In the genomic region with DNA sequence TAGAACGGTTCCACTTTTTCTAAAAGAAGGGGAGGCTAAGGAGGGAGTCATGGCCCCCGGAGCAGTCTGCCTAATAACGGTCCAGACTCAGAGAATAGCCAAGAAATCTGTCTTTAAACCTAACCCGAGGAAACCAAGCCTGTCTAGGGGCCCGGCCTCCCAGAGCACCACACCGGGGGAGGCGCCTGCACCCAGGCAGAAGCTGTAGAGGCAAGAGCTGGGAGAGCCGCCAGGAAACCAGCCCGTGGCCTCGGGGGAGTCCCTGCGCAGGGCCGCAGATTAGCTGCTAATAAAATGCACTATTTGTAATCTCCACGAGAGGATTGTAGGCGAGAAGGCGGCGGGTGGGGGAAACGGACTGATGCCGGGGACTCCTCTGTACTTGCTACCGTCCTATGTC, we compare ENCODE assay signal across 12 mouse cellular contexts. TPM values are rescaled to one million over a fixed set of nuclear protein-coding genes. Genes with fewer than 3 reads are reported as not detected.
DNase-seq lines count a peak whose midpoint lies in the region; ATAC-seq and TF ChIP-seq lines count a peak whose summit lies in the region.
"Had no signal": no experiment of that assay in that cellular context is flagged by ENCODE, and none has a peak within 500 bp of the region (broad histone marks: within the 10 kb centered on the region; RNA-seq: fewer than 3 reads in every experiment).

No protein-coding gene starts in this region.

- DNase-seq in heart, postnatal 0 days (ENCODE audit: low spot score), result no peak
- DNase-seq in adrenal gland, adult 18-20 months (ENCODE audit: low spot score in 2 of 2), result peak; percentile 72 to 81
- DNase-seq in kidney, adult 9 months, result peak; percentile 83
- no peak for DNase-seq in left cerebral cortex, adult 2 months (ENCODE audit: extremely low spot score in 1 of 2, low spot score in 2 of 2)
- no peak for DNase-seq in right cerebral cortex, postnatal 14 days
- DNase-seq: forebrain, postnatal 0 days had no signal

- no peak for TF ChIP-seq CTCF in heart, postnatal 0 days (IDR thresholded peaks at IDR 0.05; ENCODE audit: low read depth)
- no peak for TF ChIP-seq CTCF in left cerebral cortex, adult 2 months (IDR thresholded peaks at IDR 0.05)

- H3K9me3 ChIP-seq in heart, postnatal 0 days (replicated peaks; ENCODE audit: control insufficient read depth, low read length), result no peaks in the 10 kb centered on the region
- no peaks in the 10 kb centered on the region for H3K9me3 ChIP-seq in heart, embryonic 12.5 days (replicated peaks)
- no peaks in the 10 kb centered on the region for H3K9me3 ChIP-seq in neural tube, embryonic 12.5 days
- H3K9me3 ChIP-seq in hindbrain, embryonic 12.5 days (replicated peaks), result no peaks in the 10 kb centered on the region
- H3K9me3 ChIP-seq: limb, embryonic 15.5 days had no signal

- no peaks in the 10 kb centered on the region for H3K36me3 ChIP-seq in heart, postnatal 0 days (replicated peaks; ENCODE audit: control insufficient read depth, insufficient read depth, low read length)
- H3K36me3 ChIP-seq in heart, embryonic 12.5 days, result no peaks in the 10 kb centered on the region
- no peaks in the 10 kb centered on the region for H3K36me3 ChIP-seq in neural tube, embryonic 12.5 days
- H3K36me3 ChIP-seq in hindbrain, embryonic 12.5 days, result no peaks in the 10 kb centered on the region
- H3K36me3 ChIP-seq: limb, embryonic 15.5 days had no signal

- H3K27me3 ChIP-seq in heart, postnatal 0 days (ENCODE audit: control insufficient read depth, insufficient read depth, low read length), result peaks cover 100% of the 10 kb centered on the region
- H3K27me3 ChIP-seq in heart, embryonic 12.5 days (replicated peaks), result peaks cover 96% of the 10 kb centered on the region
- peaks cover 13% of the 10 kb centered on the region for H3K27me3 ChIP-seq in neural tube, embryonic 12.5 days (replicated peaks)
- H3K27me3 ChIP-seq in hindbrain, embryonic 12.5 days, result peaks cover 98% of the 10 kb centered on the region

- peak overlapping the region; percentile 2; the same call in 1 of the 2 replicates for H3K4me3 ChIP-seq in heart, postnatal 0 days (ENCODE audit: low read depth, low read length)
- no peak overlapping the region for H3K4me3 ChIP-seq in heart, embryonic 12.5 days
- H3K4me3 ChIP-seq in neural tube, embryonic 12.5 days, result peak overlapping the region; percentile 95
- no peak overlapping the region for H3K4me3 ChIP-seq in left cerebral cortex, adult 2 months
- H3K4me3 ChIP-seq in hindbrain, embryonic 12.5 days, result no peak overlapping the region
- H3K4me3 ChIP-seq: limb, embryonic 15.5 days had no signal

- H3K4me2 ChIP-seq in heart, postnatal 0 days (ENCODE audit: low read depth, low read length), result no peak overlapping the region
- H3K4me2 ChIP-seq in heart, embryonic 12.5 days, result no peak overlapping the region
- peak overlapping the region; percentile 100 for H3K4me2 ChIP-seq in neural tube, embryonic 12.5 days (replicated peaks)
- no peak overlapping the region for H3K4me2 ChIP-seq in hindbrain, embryonic 12.5 days (replicated peaks)
- H3K4me2 ChIP-seq: limb, embryonic 15.5 days had no signal

- intact Hi-C loops in left cerebral cortex, adult 2 months (cut with DNase I), result loop anchor here (5.0 kb wide), 1 partner anchor 78 kb away; the partner anchor contains the start of gene Hoxb13

- no peak overlapping the region for H3K9ac ChIP-seq in heart, postnatal 0 days (replicated peaks; ENCODE audit: low read depth, low read length)
- H3K9ac ChIP-seq in heart, embryonic 12.5 days, result no peak overlapping the region
- peak overlapping the region; percentile 100 for H3K9ac ChIP-seq in neural tube, embryonic 12.5 days
- H3K9ac ChIP-seq in hindbrain, embryonic 12.5 days, result no peak overlapping the region
- H3K9ac ChIP-seq: forebrain, postnatal 0 days; limb, embryonic 15.5 days had no signal

- H3K27ac ChIP-seq in heart, postnatal 0 days (ENCODE audit: low read depth), result no peak overlapping the region
- no peak overlapping the region for H3K27ac ChIP-seq in heart, embryonic 12.5 days (ENCODE audit: poor library complexity, severe bottlenecking)
- peak overlapping the region; percentile 84 for H3K27ac ChIP-seq in neural tube, embryonic 12.5 days
- no peak overlapping the region for H3K27ac ChIP-seq in left cerebral cortex, adult 2 months
- no peak overlapping the region for H3K27ac ChIP-seq in hindbrain, embryonic 12.5 days
- H3K27ac ChIP-seq: limb, embryonic 15.5 days had no signal

- H3K4me1 ChIP-seq in heart, postnatal 0 days (ENCODE audit: control insufficient read depth, insufficient read depth), result no peaks in the 10 kb centered on the region
- H3K4me1 ChIP-seq in heart, embryonic 12.5 days (replicated peaks), result peaks cover 23% of the 10 kb centered on the region
- peaks cover 67% of the 10 kb centered on the region for H3K4me1 ChIP-seq in neural tube, embryonic 12.5 days
- peaks cover 6% of the 10 kb centered on the region for H3K4me1 ChIP-seq in hindbrain, embryonic 12.5 days

- under 1% methylated on average over 19 of the region's 19 CpGs for WGBS in heart, postnatal 0 days
- 2% methylated on average over 19 of the region's 19 CpGs for WGBS in heart, embryonic 12.5 days
- WGBS in neural tube, embryonic 12.5 days, result under 1% methylated on average over 19 of the region's 19 CpGs
- WGBS in hindbrain, embryonic 12.5 days, result 1% methylated on average over 19 of the region's 19 CpGs

- TF ChIP-seq EP300 in heart, postnatal 0 days (IDR thresholded peaks at IDR 0.05; ENCODE audit: low read depth), result no peak

- ATAC-seq in heart, postnatal 0 days (ENCODE audit: insufficient read depth, low read depth), result no peak
- ATAC-seq in heart, embryonic 12.5 days (ENCODE audit: insufficient number of reproducible peaks, low FRiP score), result no peak
- ATAC-seq in neural tube, embryonic 12.5 days (ENCODE audit: low FRiP score, low read depth), result no peak
- ATAC-seq in hindbrain, embryonic 12.5 days (ENCODE audit: low FRiP score), result no peak
- ATAC-seq: forebrain, postnatal 0 days had no signal

RNA-seq across cellular contexts. Expression of gene Hoxb9, which starts 1.4 kb away (rescaled TPM):
- not detected in 2 replicates for total RNA-seq in heart, postnatal 0 days (2014; rRNA removed; ENCODE audit: low replicate concordance)
- not detected in 2 replicates for polyA plus RNA-seq in heart, postnatal 0 days (2015; fragmentation: Nextera tagmentation; extraction: Ambion mirVana)
- 0.06 TPM in 1 of 2 replicates, not detected in the other for polyA plus RNA-seq in heart, embryonic 12.5 days (2016; fragmentation: Nextera tagmentation; extraction: Ambion mirVana)
- total RNA-seq in adrenal gland, adult 18-20 months (2021), result 100 to 1,000 TPM; 294 to 445 TPM
- polyA plus RNA-seq in neural tube, embryonic 12.5 days (2016; fragmentation: Nextera tagmentation; extraction: Ambion mirVana), result 76.1 and 90.5 TPM in 2 replicates
- total RNA-seq in left cerebral cortex, adult 2 months (2021), result not detected
- 0.36 and 0.46 TPM in 2 replicates for polyA plus RNA-seq in hindbrain, embryonic 12.5 days (2016; fragmentation: Nextera tagmentation; extraction: Ambion mirVana)
- total RNA-seq: forebrain, postnatal 0 days; layer of hippocampus, adult 18-20 months; megakaryocyte progenitor cell, adult 5-6 weeks had no signal
- polyA plus RNA-seq: forebrain, postnatal 0 days had no signal

RNA-seq across cellular contexts. Expression of gene Hoxb8, which starts 11.8 kb away (rescaled TPM):
- total RNA-seq in heart, postnatal 0 days (2014; rRNA removed; ENCODE audit: low replicate concordance), result not detected in 2 replicates
- not detected in 2 replicates for polyA plus RNA-seq in heart, postnatal 0 days (2015; fragmentation: Nextera tagmentation; extraction: Ambion mirVana)
- polyA plus RNA-seq in heart, embryonic 12.5 days (2016; fragmentation: Nextera tagmentation; extraction: Ambion mirVana), result 0.06 TPM in 1 of 2 replicates, not detected in the other
- total RNA-seq in adrenal gland, adult 18-20 months (2021), result 100 to 1,000 TPM in 1 of 2 experiments, 10 to 100 TPM in 1; 54.8 to 119 TPM
- 35.7 and 53.3 TPM in 2 replicates for polyA plus RNA-seq in neural tube, embryonic 12.5 days (2016; fragmentation: Nextera tagmentation; extraction: Ambion mirVana)
- total RNA-seq in left cerebral cortex, adult 2 months (2021), result not detected
- 4.4 and 8.1 TPM in 2 replicates for polyA plus RNA-seq in hindbrain, embryonic 12.5 days (2016; fragmentation: Nextera tagmentation; extraction: Ambion mirVana)
- total RNA-seq: forebrain, postnatal 0 days; layer of hippocampus, adult 18-20 months; megakaryocyte progenitor cell, adult 5-6 weeks had no signal
- polyA plus RNA-seq: forebrain, postnatal 0 days had no signal

RNA-seq across cellular contexts. Expression of gene Hoxb7, which starts 16.6 kb away (rescaled TPM):
- total RNA-seq in heart, postnatal 0 days (2014; rRNA removed; ENCODE audit: low replicate concordance), result not detected in 2 replicates
- polyA plus RNA-seq in heart, postnatal 0 days (2015; fragmentation: Nextera tagmentation; extraction: Ambion mirVana), result 0.20 TPM in 1 of 2 replicates, not detected in the other
- 0.14 and 0.22 TPM in 2 replicates for polyA plus RNA-seq in heart, embryonic 12.5 days (2016; fragmentation: Nextera tagmentation; extraction: Ambion mirVana)
- total RNA-seq in adrenal gland, adult 18-20 months (2021), result 10 to 100 TPM; 33.5 to 59.0 TPM
- polyA plus RNA-seq in neural tube, embryonic 12.5 days (2016; fragmentation: Nextera tagmentation; extraction: Ambion mirVana), result 97.1 and 101 TPM in 2 replicates
- total RNA-seq in left cerebral cortex, adult 2 months (2021), result not detected
- 9.6 and 11.0 TPM in 2 replicates for polyA plus RNA-seq in hindbrain, embryonic 12.5 days (2016; fragmentation: Nextera tagmentation; extraction: Ambion mirVana)
- total RNA-seq: forebrain, postnatal 0 days; layer of hippocampus, adult 18-20 months; megakaryocyte progenitor cell, adult 5-6 weeks had no signal
- polyA plus RNA-seq: forebrain, postnatal 0 days had no signal

RNA-seq across cellular contexts. Expression of gene Hoxb6, which starts 22.4 kb away (rescaled TPM):
- not detected in 2 replicates for total RNA-seq in heart, postnatal 0 days (2014; rRNA removed; ENCODE audit: low replicate concordance)
- not detected in 2 replicates for polyA plus RNA-seq in heart, postnatal 0 days (2015; fragmentation: Nextera tagmentation; extraction: Ambion mirVana)
- 0.62 TPM in 1 of 2 replicates, not detected in the other for polyA plus RNA-seq in heart, embryonic 12.5 days (2016; fragmentation: Nextera tagmentation; extraction: Ambion mirVana)
- 10 to 100 TPM; 37.0 to 68.1 TPM for total RNA-seq in adrenal gland, adult 18-20 months (2021)
- polyA plus RNA-seq in neural tube, embryonic 12.5 days (2016; fragmentation: Nextera tagmentation; extraction: Ambion mirVana), result 145 and 151 TPM in 2 replicates
- total RNA-seq in left cerebral cortex, adult 2 months (2021), result not detected
- polyA plus RNA-seq in hindbrain, embryonic 12.5 days (2016; fragmentation: Nextera tagmentation; extraction: Ambion mirVana), result 60.0 and 64.5 TPM in 2 replicates
- total RNA-seq: forebrain, postnatal 0 days; layer of hippocampus, adult 18-20 months; megakaryocyte progenitor cell, adult 5-6 weeks had no signal
- polyA plus RNA-seq: forebrain, postnatal 0 days had no signal

RNA-seq across cellular contexts. Expression of gene Hoxb5, which starts 33.3 kb away (rescaled TPM):
- 0.19 TPM in 1 of 2 replicates, not detected in the other for total RNA-seq in heart, postnatal 0 days (2014; rRNA removed; ENCODE audit: low replicate concordance)
- 0.08 and 0.25 TPM in 2 replicates for polyA plus RNA-seq in heart, postnatal 0 days (2015; fragmentation: Nextera tagmentation; extraction: Ambion mirVana)
- 0.14 and 1.9 TPM in 2 replicates for polyA plus RNA-seq in heart, embryonic 12.5 days (2016; fragmentation: Nextera tagmentation; extraction: Ambion mirVana)
- total RNA-seq in adrenal gland, adult 18-20 months (2021), result 10 to 100 TPM; 11.6 to 27.3 TPM
- 79.2 and 94.7 TPM in 2 replicates for polyA plus RNA-seq in neural tube, embryonic 12.5 days (2016; fragmentation: Nextera tagmentation; extraction: Ambion mirVana)
- total RNA-seq in left cerebral cortex, adult 2 months (2021), result not detected
- polyA plus RNA-seq in hindbrain, embryonic 12.5 days (2016; fragmentation: Nextera tagmentation; extraction: Ambion mirVana), result 74.3 and 126 TPM in 2 replicates
- total RNA-seq: forebrain, postnatal 0 days; layer of hippocampus, adult 18-20 months had no signal
- polyA plus RNA-seq: forebrain, postnatal 0 days had no signal

Comparison
In these comparisons a context has a peak if more than half of its experiments do, and no peak if none do; other contexts are left out.
1. H3K4me3 ChIP-seq: peak in heart, postnatal 0 days (single experiment) and neural tube, embryonic 12.5 days (single experiment); none in heart, embryonic 12.5 days (single experiment), left cerebral cortex, adult 2 months (single experiment) and hindbrain, embryonic 12.5 days (single experiment).
2. DNase-seq: peak in adrenal gland, adult 18-20 months (2 of 2) and kidney, adult 9 months (single experiment); none in heart, postnatal 0 days (single experiment), left cerebral cortex, adult 2 months (0 of 2) and right cerebral cortex, postnatal 14 days (single experiment).
3. RNA of gene Hoxb9, which starts 1.4 kb away (polyA plus RNA-seq): 76.1 to 90.5 TPM in neural tube, embryonic 12.5 days; 0.36 to 0.46 TPM in hindbrain, embryonic 12.5 days, 0.06 TPM in heart, embryonic 12.5 days and not detected in heart, postnatal 0 days; every median in the first group is over 10 times any median in the second.